Mouse (Mus musculus): Measurements from ENCODE around the gene Fam189a1. TPM values are rescaled to one million over a fixed set of nuclear protein-coding genes. Genes with fewer than 3 reads are reported as not detected.

The Fam189a1 gene
- polyA plus RNA-seq, 1 experiment from 2014 or later: 0.27 TPM

DNA sequence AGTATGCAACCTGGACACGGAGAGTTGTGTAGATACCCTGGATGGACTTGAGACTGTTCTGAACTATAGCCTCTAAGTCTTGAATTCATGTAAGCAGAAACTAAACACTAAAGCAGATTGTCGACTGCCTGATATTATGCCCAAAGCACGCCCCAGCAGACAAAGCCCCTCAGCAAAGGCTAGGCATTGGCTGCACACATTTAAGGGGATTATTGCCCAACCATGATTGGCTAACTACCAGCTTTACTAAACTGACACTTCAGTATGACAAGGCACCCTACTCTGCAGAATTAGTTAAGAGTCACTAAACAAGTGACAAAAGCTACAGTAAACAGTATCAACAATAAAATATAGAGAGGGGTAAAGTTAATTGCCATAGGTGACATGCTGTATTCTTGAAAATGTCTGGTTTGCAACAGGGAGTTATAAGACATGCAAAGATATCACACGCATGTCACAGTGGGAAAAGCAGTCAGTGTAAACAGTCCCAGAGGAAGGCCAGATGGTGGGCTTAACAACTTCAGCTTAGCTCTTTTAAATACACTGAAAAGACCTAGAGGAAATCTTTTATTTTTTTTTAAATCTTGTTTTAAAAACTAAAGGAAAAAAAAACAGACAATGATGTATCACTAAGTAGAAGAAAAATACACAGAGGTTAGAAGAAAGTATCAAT is 182.6 kb downstream of the Fam189a1 start:
- no peaks in the 10 kb centered on the region for H3K9me3 ChIP-seq (ENCODE audit: control insufficient read depth, low read length)
- no peak overlapping the region for H3K4me3 ChIP-seq (ENCODE audit: low read depth, low read length)
- no peak overlapping the region for H3K9ac ChIP-seq (ENCODE audit: low read depth, low read length)
- H3K36me3 ChIP-seq (ENCODE audit: control insufficient read depth, insufficient read depth, low read length): no peaks in the 10 kb centered on the region
- no peak overlapping the region for H3K4me2 ChIP-seq
- H3K27ac ChIP-seq (ENCODE audit: low read depth, low read length): no peak overlapping the region
- DNase-seq (ENCODE audit: low spot score) (no peak), ATAC-seq (replicated peaks; ENCODE audit: low FRiP score) (no peak)
- H3K27me3 ChIP-seq (replicated peaks; ENCODE audit: control insufficient read depth, insufficient read depth, low read length): no peaks in the 10 kb centered on the region
- no peaks in the 10 kb centered on the region for H3K4me1 ChIP-seq (replicated peaks; ENCODE audit: control insufficient read depth, insufficient read depth, low read length)
- 69% methylated on average over 4 of the region's 4 CpGs for WGBS

DNA sequence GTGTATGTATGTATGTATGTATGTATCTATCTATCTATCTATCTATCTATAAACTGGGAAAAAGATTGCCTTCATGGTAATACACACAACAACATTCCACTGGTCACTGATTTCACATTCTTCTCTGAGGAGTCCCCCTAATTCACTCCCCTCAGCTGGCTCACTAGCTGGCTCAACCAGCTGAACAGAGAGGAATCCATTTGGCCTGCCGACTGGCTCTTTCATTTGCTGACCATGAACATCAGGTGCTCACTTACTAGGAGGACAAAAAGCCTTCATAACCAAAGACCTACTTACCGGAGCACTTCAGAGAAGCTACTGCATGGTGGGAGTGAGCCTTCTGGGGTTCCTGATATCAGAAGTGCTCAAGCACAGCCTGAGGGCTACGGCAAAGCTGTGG is 194.2 kb downstream of the Fam189a1 start:
- WGBS: 85% methylated on average over 3 of the region's 3 CpGs
- Histone ChIP-seq H3K4me2 (no peak overlapping the region), H3K4me1 (replicated peaks; ENCODE audit: control insufficient read depth, insufficient read depth, low read length) (no peaks in the 10 kb centered on the region), H3K4me3 (ENCODE audit: low read depth, low read length) (no peak overlapping the region), H3K27ac (ENCODE audit: low read depth, low read length) (no peak overlapping the region), H3K9ac (ENCODE audit: low read depth, low read length) (no peak overlapping the region), H3K27me3 (replicated peaks; ENCODE audit: control insufficient read depth, insufficient read depth, low read length) (no peaks in the 10 kb centered on the region), H3K36me3 (ENCODE audit: control insufficient read depth, insufficient read depth, low read length) (no peaks in the 10 kb centered on the region), H3K9me3 (ENCODE audit: control insufficient read depth, low read length) (no peaks in the 10 kb centered on the region)
- ATAC-seq (replicated peaks; ENCODE audit: low FRiP score): no peak
- DNase-seq (ENCODE audit: low spot score): no peak

GRCm38 (mm10) chr7:64959087-64959486 is 197.3 kb downstream of the Fam189a1 start:
- Histone ChIP-seq H3K4me1 (replicated peaks; ENCODE audit: control insufficient read depth, insufficient read depth, low read length) (no peaks in the 10 kb centered on the region), H3K4me2 (no peak overlapping the region), H3K9ac (ENCODE audit: low read depth, low read length) (no peak overlapping the region), H3K27ac (ENCODE audit: low read depth, low read length) (no peak overlapping the region), H3K27me3 (replicated peaks; ENCODE audit: control insufficient read depth, insufficient read depth, low read length) (no peaks in the 10 kb centered on the region), H3K4me3 (ENCODE audit: low read depth, low read length) (no peak overlapping the region), H3K36me3 (ENCODE audit: control insufficient read depth, insufficient read depth, low read length) (no peaks in the 10 kb centered on the region), H3K9me3 (ENCODE audit: control insufficient read depth, low read length) (no peaks in the 10 kb centered on the region)
- DNase-seq (ENCODE audit: low spot score) (no peak), ATAC-seq (replicated peaks; ENCODE audit: low FRiP score) (no peak)
- WGBS: 46% methylated on average over 6 of the region's 6 CpGs

DNA sequence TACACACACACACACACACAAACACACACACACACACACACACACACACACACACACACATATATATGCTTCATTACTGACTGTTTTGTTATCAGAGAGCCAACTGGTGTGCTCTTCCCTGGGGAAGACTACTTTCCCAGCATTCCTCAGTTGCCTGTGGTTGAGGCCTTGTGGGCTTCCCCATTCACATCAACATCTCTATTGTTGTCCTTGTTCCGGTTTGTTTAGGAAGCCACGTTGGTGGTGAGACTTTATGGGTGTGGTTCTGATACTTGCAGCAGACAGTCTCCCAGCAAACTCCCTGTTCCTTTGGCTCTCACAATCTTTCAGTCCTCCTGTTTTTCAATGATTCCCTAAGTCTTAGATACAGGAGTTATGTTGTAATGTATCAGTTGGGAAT is 204.2 kb downstream of the Fam189a1 start:
- Histone ChIP-seq H3K9me3 (ENCODE audit: control insufficient read depth, low read length) (no peaks in the 10 kb centered on the region), H3K27ac (ENCODE audit: low read depth, low read length) (no peak overlapping the region), H3K36me3 (ENCODE audit: control insufficient read depth, insufficient read depth, low read length) (no peaks in the 10 kb centered on the region), H3K27me3 (replicated peaks; ENCODE audit: control insufficient read depth, insufficient read depth, low read length) (no peaks in the 10 kb centered on the region), H3K4me2 (no peak overlapping the region), H3K9ac (ENCODE audit: low read depth, low read length) (no peak overlapping the region), H3K4me1 (replicated peaks; ENCODE audit: control insufficient read depth, insufficient read depth, low read length) (no peaks in the 10 kb centered on the region), H3K4me3 (ENCODE audit: low read depth, low read length) (no peak overlapping the region)
- 46% methylated on average over 2 of the region's 2 CpGs for WGBS
- DNase-seq (ENCODE audit: low spot score) (no peak), ATAC-seq (replicated peaks; ENCODE audit: low FRiP score) (no peak)

GRCm38 (mm10) chr7:64950771-64951099 is 205.6 kb downstream of the Fam189a1 start:
- Histone ChIP-seq H3K27ac (ENCODE audit: low read depth, low read length) (no peak overlapping the region), H3K36me3 (ENCODE audit: control insufficient read depth, insufficient read depth, low read length) (no peaks in the 10 kb centered on the region), H3K9me3 (ENCODE audit: control insufficient read depth, low read length) (no peaks in the 10 kb centered on the region), H3K4me1 (replicated peaks; ENCODE audit: control insufficient read depth, insufficient read depth, low read length) (no peaks in the 10 kb centered on the region), H3K27me3 (replicated peaks; ENCODE audit: control insufficient read depth, insufficient read depth, low read length) (no peaks in the 10 kb centered on the region), H3K4me3 (ENCODE audit: low read depth, low read length) (no peak overlapping the region), H3K9ac (ENCODE audit: low read depth, low read length) (no peak overlapping the region), H3K4me2 (no peak overlapping the region)
- no peak for DNase-seq (ENCODE audit: low spot score)
- no peak for ATAC-seq (replicated peaks; ENCODE audit: low FRiP score)
- WGBS: 61% methylated on average over 2 of the region's 2 CpGs

GRCm38 (mm10) chr7:64949910-64950770 is 206.2 kb downstream of the Fam189a1 start:
- H3K9me3 ChIP-seq (ENCODE audit: control insufficient read depth, low read length): no peaks in the 10 kb centered on the region
- no peak overlapping the region for H3K9ac ChIP-seq (ENCODE audit: low read depth, low read length)
- 46% methylated on average over 12 of the region's 12 CpGs for WGBS
- H3K4me3 ChIP-seq (ENCODE audit: low read depth, low read length): no peak overlapping the region
- no peaks in the 10 kb centered on the region for H3K4me1 ChIP-seq (replicated peaks; ENCODE audit: control insufficient read depth, insufficient read depth, low read length)
- no peaks in the 10 kb centered on the region for H3K36me3 ChIP-seq (ENCODE audit: control insufficient read depth, insufficient read depth, low read length)
- H3K4me2 ChIP-seq: no peak overlapping the region
- H3K27ac ChIP-seq (ENCODE audit: low read depth, low read length): no peak overlapping the region
- no peaks in the 10 kb centered on the region for H3K27me3 ChIP-seq (replicated peaks; ENCODE audit: control insufficient read depth, insufficient read depth, low read length)
- ATAC-seq (replicated peaks; ENCODE audit: low FRiP score) (no peak), DNase-seq (ENCODE audit: low spot score) (no peak)

GRCm38 (mm10) chr7:64949465-64949864 is 206.9 kb downstream of the Fam189a1 start:
- 50% methylated on average over 1 of the region's 1 CpGs for WGBS
- Histone ChIP-seq H3K9me3 (ENCODE audit: control insufficient read depth, low read length) (no peaks in the 10 kb centered on the region), H3K27me3 (replicated peaks; ENCODE audit: control insufficient read depth, insufficient read depth, low read length) (no peaks in the 10 kb centered on the region), H3K4me1 (replicated peaks; ENCODE audit: control insufficient read depth, insufficient read depth, low read length) (no peaks in the 10 kb centered on the region), H3K27ac (ENCODE audit: low read depth, low read length) (no peak overlapping the region), H3K9ac (ENCODE audit: low read depth, low read length) (no peak overlapping the region), H3K4me3 (ENCODE audit: low read depth, low read length) (no peak overlapping the region), H3K4me2 (no peak overlapping the region), H3K36me3 (ENCODE audit: control insufficient read depth, insufficient read depth, low read length) (no peaks in the 10 kb centered on the region)
- no peak for DNase-seq (ENCODE audit: low spot score)
- ATAC-seq (replicated peaks; ENCODE audit: low FRiP score): no peak

DNA sequence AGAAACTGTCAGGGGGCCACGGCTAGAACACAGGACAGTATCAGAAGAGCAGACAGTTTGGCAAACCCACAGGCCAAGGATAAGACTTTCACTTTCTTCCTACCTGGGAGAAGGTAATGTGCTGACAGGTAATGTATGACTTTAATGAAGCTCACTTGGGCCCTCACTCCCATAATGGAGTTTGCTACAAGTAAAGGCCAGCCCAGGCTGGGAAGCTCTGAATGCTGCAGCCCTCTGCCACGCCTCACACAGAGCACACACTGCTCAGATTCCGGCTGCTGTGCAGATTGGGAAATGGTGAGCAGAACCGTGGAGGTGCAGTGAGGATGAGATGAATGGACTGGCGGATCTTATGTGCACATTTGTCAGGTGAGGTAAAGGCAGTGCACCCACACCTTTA is 211.7 kb downstream of the Fam189a1 start:
- 78% methylated on average over 5 of the region's 5 CpGs for WGBS
- H3K27me3 ChIP-seq (replicated peaks; ENCODE audit: control insufficient read depth, insufficient read depth, low read length): no peaks in the 10 kb centered on the region
- no peaks in the 10 kb centered on the region for H3K36me3 ChIP-seq (ENCODE audit: control insufficient read depth, insufficient read depth, low read length)
- H3K4me3 ChIP-seq (ENCODE audit: low read depth, low read length): no peak overlapping the region
- no peak overlapping the region for H3K4me2 ChIP-seq
- ATAC-seq (replicated peaks; ENCODE audit: low FRiP score) (no peak), DNase-seq (ENCODE audit: low spot score) (no peak)
- no peak overlapping the region for H3K9ac ChIP-seq (ENCODE audit: low read depth, low read length)
- no peaks in the 10 kb centered on the region for H3K4me1 ChIP-seq (replicated peaks; ENCODE audit: control insufficient read depth, insufficient read depth, low read length)
- no peaks in the 10 kb centered on the region for H3K9me3 ChIP-seq (ENCODE audit: control insufficient read depth, low read length)
- no peak overlapping the region for H3K27ac ChIP-seq (ENCODE audit: low read depth, low read length)

- Histone ChIP-seq H3K9me3 (ENCODE audit: control insufficient read depth, low read length) (no peaks in the 10 kb centered on the region), H3K4me2 (no peak overlapping the region), H3K4me1 (replicated peaks; ENCODE audit: control insufficient read depth, insufficient read depth, low read length) (no peaks in the 10 kb centered on the region), H3K36me3 (ENCODE audit: control insufficient read depth, insufficient read depth, low read length) (no peaks in the 10 kb centered on the region), H3K27me3 (replicated peaks; ENCODE audit: control insufficient read depth, insufficient read depth, low read length) (no peaks in the 10 kb centered on the region), H3K27ac (ENCODE audit: low read depth, low read length) (no peak overlapping the region), H3K4me3 (ENCODE audit: low read depth, low read length) (no peak overlapping the region), H3K9ac (ENCODE audit: low read depth, low read length) (no peak overlapping the region)
- DNase-seq (ENCODE audit: low spot score) (no peak), ATAC-seq (replicated peaks; ENCODE audit: low FRiP score) (no peak)
- WGBS: 82% methylated on average over 8 of the region's 8 CpGs
Observed at GRCm38 (mm10) chr7:64944175-64944574, 212.2 kb downstream of the Fam189a1 start.
